Mouse (Mus musculus): ENCODE data around the gene Abca8a. TPM values are rescaled to one million over a fixed set of nuclear protein-coding genes. Genes with fewer than 3 reads are reported as not detected.

Abca8a gene
- not detected for polyA plus RNA-seq (2017; shearing (Covaris generic))

DNA sequence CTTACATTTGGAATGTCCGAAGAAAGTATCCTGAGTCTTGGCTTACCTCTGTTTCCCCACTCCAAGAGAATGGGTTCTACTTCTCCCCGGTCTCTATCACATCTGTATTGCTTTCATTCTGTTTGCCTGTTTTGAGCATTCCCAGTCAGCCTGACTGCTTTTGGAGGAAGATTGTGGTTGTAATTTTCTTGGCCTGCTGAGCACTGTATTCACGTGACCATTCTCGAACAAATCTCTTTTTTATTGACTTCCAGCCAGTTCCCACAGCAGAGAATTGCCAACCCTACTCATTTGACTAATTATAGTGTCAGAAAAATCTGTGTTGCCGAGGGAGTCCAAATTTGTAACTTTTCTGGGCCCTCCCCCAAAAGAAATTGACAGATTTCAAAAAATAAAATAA lies at the start of gene Abca8a:
Abca8a (minus strand) TSS at position 121 of the 400 bp plus-strand sequence.

DNA sequence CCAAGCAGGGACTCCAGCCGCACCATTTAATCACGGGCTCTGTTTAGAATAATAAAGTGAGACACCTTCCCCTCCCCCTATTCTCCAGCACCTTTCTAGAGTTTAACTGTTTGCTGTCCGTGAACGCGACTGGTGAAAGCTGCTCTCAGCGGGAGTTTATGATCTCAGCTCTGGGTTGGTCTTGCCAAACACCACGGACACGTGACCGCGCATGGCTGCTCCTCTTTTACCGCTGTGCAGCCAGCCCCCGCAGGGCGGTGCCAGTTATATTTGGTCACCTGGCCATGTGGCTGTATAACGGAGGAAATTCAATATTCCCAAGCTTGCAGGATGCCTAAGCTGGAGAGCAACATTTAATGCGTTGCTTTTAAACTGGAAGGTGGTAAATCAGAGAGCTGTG lies 100.2 kb downstream of the Abca8a start, which contains the start of gene Abca8b:
Abca8b (minus strand) TSS at position 222 of the 400 bp plus-strand sequence.

Other genes with a start within 250 kb of the Abca8a start
- not detected for gene Abca8b, start 100.1 kb downstream of the Abca8a start, polyA plus RNA-seq (2017; shearing (Covaris generic))
- gene Abca9, start 72.2 kb upstream of the Abca8a start, polyA plus RNA-seq (2017; shearing (Covaris generic)): 0.13 TPM
- gene Abca6, start 155.8 kb upstream of the Abca8a start, polyA plus RNA-seq (2017; shearing (Covaris generic)): not detected
- gene Abca5, start 241.7 kb upstream of the Abca8a start, polyA plus RNA-seq (2017; shearing (Covaris generic)): 1.9 TPM

Data from inflammation-experienced regulatory T-cells, adult 16 weeks (primary cell).